Mouse (Mus musculus): ENCODE data around the gene Mrpl45. TPM values are rescaled to one million over a fixed set of nuclear protein-coding genes. Genes with fewer than 3 reads are reported as not detected.
"Not testable (repeated sequence)": the region's sequence is repeated elsewhere in the genome, so short reads cannot be mapped to it uniquely, and the experiment has no call there.

Mrpl45 gene
- total RNA-seq (2014; rRNA removed) (21.4 and 29.1 TPM in 2 replicates), polyA plus RNA-seq (2015; fragmentation: Nextera tagmentation; extraction: Ambion mirVana) (33.0 and 36.0 TPM in 2 replicates)

- H3K27ac ChIP-seq (ENCODE audit: low read depth, low read length) = peak within 1 kb of the TSS; percentile 69
- H3K4me2 ChIP-seq (ENCODE audit: low read depth, low read length, poor library complexity, severe bottlenecking) = peak within 1 kb of the TSS; percentile 52
- peaks cover 13% of the 10 kb centered on the region for H3K4me1 ChIP-seq (ENCODE audit: insufficient read depth, low read length)
- ATAC-seq (ENCODE audit: low FRiP score) = peak; percentile 93
- WGBS = 1% methylated on average over 50 of the region's 50 CpGs
- H3K4me3 ChIP-seq (ENCODE audit: low read depth, low read length) = peak within 1 kb of the TSS; percentile 50
- no peaks in the 10 kb centered on the region for H3K27me3 ChIP-seq (ENCODE audit: insufficient read depth, low read length)
- no peak for TF ChIP-seq CTCF (IDR thresholded peaks at IDR 0.05)
- no peaks in the 10 kb centered on the region for H3K9me3 ChIP-seq (ENCODE audit: low read length)
- peak; percentile 98 for DNase-seq (ENCODE audit: low spot score)
- peak within 1 kb of the TSS; percentile 72 for H3K9ac ChIP-seq (replicated peaks; ENCODE audit: low read length, poor library complexity, severe bottlenecking)
- H3K36me3 ChIP-seq (ENCODE audit: insufficient read depth, low read length) = no peaks in the 10 kb centered on the region
Measured at GRCm38 (mm10) chr11:97315504-97316503, at the start of gene Mrpl45. Mrpl45 (plus strand) TSS chr11:97315716.

DNA sequence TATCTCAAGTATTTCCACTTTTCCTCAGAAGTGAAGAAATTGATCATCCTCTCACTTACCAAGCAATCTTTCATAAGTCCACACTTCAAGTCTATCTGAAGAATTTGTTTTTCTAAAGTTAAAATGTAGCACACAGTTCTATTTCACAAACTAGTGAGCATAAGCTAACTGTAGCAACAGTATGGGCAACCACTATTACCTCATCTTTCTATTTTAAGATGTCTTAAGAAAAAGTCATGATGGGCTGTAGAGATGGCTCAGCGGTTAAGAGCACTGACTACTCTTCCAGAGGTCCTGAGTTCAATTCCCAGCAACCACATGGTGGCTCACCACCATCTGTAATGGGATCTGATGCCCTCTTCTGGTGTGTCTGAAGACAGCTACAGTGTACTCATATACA, 49.0 kb upstream of the Mrpl45 start:
- 95% methylated on average over 1 of the region's 1 CpGs for WGBS
- H3K4me1 ChIP-seq (ENCODE audit: insufficient read depth, low read length); H3K27me3 ChIP-seq (ENCODE audit: insufficient read depth, low read length); H3K36me3 ChIP-seq (ENCODE audit: insufficient read depth, low read length); H3K27ac ChIP-seq (ENCODE audit: low read depth, low read length); H3K4me3 ChIP-seq (ENCODE audit: low read depth, low read length); H3K4me2 ChIP-seq (ENCODE audit: low read depth, low read length, poor library complexity, severe bottlenecking); H3K9me3 ChIP-seq (ENCODE audit: low read length); ATAC-seq (ENCODE audit: low FRiP score); DNase-seq (ENCODE audit: low spot score); H3K9ac ChIP-seq (replicated peaks; ENCODE audit: low read length, poor library complexity, severe bottlenecking): not testable (repeated sequence)

GRCm38 (mm10) chr11:97270004-97270403, 45.5 kb upstream of the Mrpl45 start:
- TF ChIP-seq CTCF (IDR thresholded peaks at IDR 0.05) = peak; percentile 38
- DNase-seq (ENCODE audit: low spot score); H3K4me1 ChIP-seq (ENCODE audit: insufficient read depth, low read length); H3K27me3 ChIP-seq (ENCODE audit: insufficient read depth, low read length); H3K4me3 ChIP-seq (ENCODE audit: low read depth, low read length); H3K9ac ChIP-seq (replicated peaks; ENCODE audit: low read length, poor library complexity, severe bottlenecking); H3K36me3 ChIP-seq (ENCODE audit: insufficient read depth, low read length); ATAC-seq (ENCODE audit: low FRiP score); H3K9me3 ChIP-seq (ENCODE audit: low read length); H3K27ac ChIP-seq (ENCODE audit: low read depth, low read length); H3K4me2 ChIP-seq (ENCODE audit: low read depth, low read length, poor library complexity, severe bottlenecking): not testable (repeated sequence)
- 81% methylated on average over 2 of the region's 2 CpGs for WGBS

- Histone ChIP-seq H3K4me3 (ENCODE audit: low read depth, low read length) (no peak overlapping the region), H3K27ac (ENCODE audit: low read depth, low read length) (no peak overlapping the region), H3K27me3 (ENCODE audit: insufficient read depth, low read length) (no peaks in the 10 kb centered on the region), H3K9ac (replicated peaks; ENCODE audit: low read length, poor library complexity, severe bottlenecking) (no peak overlapping the region), H3K9me3 (ENCODE audit: low read length) (no peaks in the 10 kb centered on the region), H3K4me1 (ENCODE audit: insufficient read depth, low read length) (no peaks in the 10 kb centered on the region; the same call in 1 of the 2 replicates), H3K4me2 (ENCODE audit: low read depth, low read length, poor library complexity, severe bottlenecking) (no peak overlapping the region), H3K36me3 (ENCODE audit: insufficient read depth, low read length) (no peaks in the 10 kb centered on the region)
- 90% methylated on average over 4 of the region's 4 CpGs for WGBS
- ATAC-seq (ENCODE audit: low FRiP score) (no peak), DNase-seq (ENCODE audit: low spot score) (no peak)
- no peak for TF ChIP-seq CTCF (IDR thresholded peaks at IDR 0.05)
Measured at GRCm38 (mm10) chr11:97272835-97273234, 42.7 kb upstream of the Mrpl45 start.

GRCm38 (mm10) chr11:97273613-97274012, 41.9 kb upstream of the Mrpl45 start:
- peak; percentile 22; the same call in 1 of the 2 replicates for TF ChIP-seq CTCF (IDR thresholded peaks at IDR 0.05)
- H3K36me3 ChIP-seq (ENCODE audit: insufficient read depth, low read length) = no peaks in the 10 kb centered on the region
- H3K9ac ChIP-seq (replicated peaks; ENCODE audit: low read length, poor library complexity, severe bottlenecking) = no peak overlapping the region
- no peak overlapping the region for H3K27ac ChIP-seq (ENCODE audit: low read depth, low read length)
- 89% methylated on average over 5 of the region's 5 CpGs for WGBS
- H3K4me1 ChIP-seq (ENCODE audit: insufficient read depth, low read length) = peaks cover 8% of the 10 kb centered on the region
- H3K9me3 ChIP-seq (ENCODE audit: low read length) = no peaks in the 10 kb centered on the region
- H3K27me3 ChIP-seq (ENCODE audit: insufficient read depth, low read length) = no peaks in the 10 kb centered on the region
- ATAC-seq (ENCODE audit: low FRiP score) = no peak
- no peak overlapping the region for H3K4me2 ChIP-seq (ENCODE audit: low read depth, low read length, poor library complexity, severe bottlenecking)
- H3K4me3 ChIP-seq (ENCODE audit: low read depth, low read length) = no peak overlapping the region
- DNase-seq (ENCODE audit: low spot score) = no peak

GRCm38 (mm10) chr11:97274947-97275346, 40.6 kb upstream of the Mrpl45 start:
- not testable (repeated sequence) for H3K27me3 ChIP-seq (ENCODE audit: insufficient read depth, low read length); H3K4me1 ChIP-seq (ENCODE audit: insufficient read depth, low read length); H3K36me3 ChIP-seq (ENCODE audit: insufficient read depth, low read length); ATAC-seq (ENCODE audit: low FRiP score); H3K9me3 ChIP-seq (ENCODE audit: low read length); H3K9ac ChIP-seq (replicated peaks; ENCODE audit: low read length, poor library complexity, severe bottlenecking); H3K4me3 ChIP-seq (ENCODE audit: low read depth, low read length); DNase-seq (ENCODE audit: low spot score); H3K4me2 ChIP-seq (ENCODE audit: low read depth, low read length, poor library complexity, severe bottlenecking); H3K27ac ChIP-seq (ENCODE audit: low read depth, low read length)
- WGBS = 97% methylated on average over 6 of the region's 6 CpGs

Data from midbrain, postnatal 0 days (tissue).